Mouse (Mus musculus): ENCODE data around the gene Ajuba.

GRCm38 (mm10) chr14:54572790-54573736 lies 4.3 kb downstream of the Ajuba start:
- TF ChIP-seq CTCF (IDR thresholded peaks at IDR 0.05; ENCODE audit: borderline replicate concordance, insufficient read depth, low read depth, low read length), result no peak
- no peak for TF ChIP-seq POLR2A (IDR thresholded peaks at IDR 0.05; ENCODE audit: borderline replicate concordance, insufficient read depth, low read length)

All from cerebellum, adult 2 months (tissue).